Mouse (Mus musculus): ENCODE measurements at regions not wholly inside any gene's neighbourhood (a gene's known extent, or its start where the extent isn't known, plus 50 kb on each side); places are given as distances from the start of the nearest gene placed in this dataset.

DNA sequence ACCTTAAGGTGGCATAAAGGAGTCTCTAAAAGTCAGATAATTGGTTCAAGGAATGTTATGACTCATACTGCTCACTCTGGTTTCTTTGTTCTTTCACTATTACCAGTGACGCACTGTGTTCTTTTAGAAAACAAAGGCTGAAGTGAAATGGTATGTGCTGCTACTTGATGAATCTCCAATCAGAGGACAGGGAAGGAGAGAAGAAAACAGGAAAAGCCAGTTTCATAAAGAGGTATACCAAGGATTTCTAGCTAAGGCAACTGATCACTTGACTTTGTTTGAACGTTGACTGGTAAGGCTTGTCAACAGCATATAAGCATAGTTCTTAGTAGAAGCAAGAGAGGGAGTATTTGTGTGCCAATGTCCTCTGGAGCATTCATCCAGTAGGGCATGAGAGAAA is 57.6 kb upstream of the Kcna4 start:
- ATAC-seq (replicated peaks in 1 of 2; ENCODE audit: insufficient read depth in 1 of 2, low FRiP score in 2 of 2, low TSS enrichment in 1 of 2, low read depth in 1 of 2, poor library complexity in 2 of 2, severe bottlenecking in 2 of 2), result no peak
